ENCODE assay signal across 8 mouse cellular contexts in genomic region chr12:33333914-33334313, GRCm38 (mm10).
DNase-seq lines count a peak whose midpoint lies in the region; ATAC-seq lines count a peak whose summit lies in the region.

No protein-coding gene starts in this region.

- ATAC-seq in megakaryocyte, adult 5-6 weeks (ENCODE audit: poor library complexity, severe bottlenecking), result peak; percentile 80

- DNase-seq in T-cell, adult 2 months (ENCODE audit: low spot score), result peak; percentile 76
- peak; percentile 91 to 96 for DNase-seq in cerebellum, postnatal 36 days
- peak; percentile 82 to 87 for DNase-seq in gastrocnemius, adult 8-10 months (ENCODE audit: low spot score in 2 of 2)
- peak; percentile 53 for DNase-seq in hindlimb bud, embryonic 11.5 days (ENCODE audit: extremely low spot score, low read depth, low spot score)
- DNase-seq in left cerebral cortex, adult 18-20 months (ENCODE audit: low spot score in 2 of 2), result peak; percentile 90 to 93
- DNase-seq in right cerebral cortex, postnatal 10 days (ENCODE audit: low spot score in 2 of 2), result peak; percentile 88 to 89
- DNase-seq in urinary bladder, postnatal 14 days (ENCODE audit: low spot score), result peak; percentile 85

Comparison
In these comparisons a context has a peak if more than half of its experiments do, and no peak if none do; other contexts are left out.
1. Peak in every context shown above with its lines: DNase-seq and ATAC-seq.